Mouse (Mus musculus): ENCODE measurements around the gene Dap. TPM values are rescaled to one million over a fixed set of nuclear protein-coding genes. Genes with fewer than 3 reads are reported as not detected.

The Dap gene
- polyA plus RNA-seq, 1 experiment from 2014 or later = 107 TPM

GRCm38 (mm10) chr15:31285695-31286094, 61.6 kb downstream of the Dap start:
- Histone ChIP-seq H3K4me1 (ENCODE audit: control insufficient read depth, insufficient read depth, low read length) (0 out of 2 replicates have a peak, but pooled peaks cover 9% of the 10 kb centered on the region), H3K4me3 (ENCODE audit: low read depth, low read length) (no peak overlapping the region), H3K9ac (replicated peaks; ENCODE audit: low read depth, low read length) (no peak overlapping the region), H3K36me3 (ENCODE audit: control insufficient read depth, insufficient read depth, low read length) (no peaks in the 10 kb centered on the region), H3K27me3 (ENCODE audit: control insufficient read depth, insufficient read depth, low read length) (no peaks in the 10 kb centered on the region), H3K27ac (ENCODE audit: low read length) (no peak overlapping the region), H3K9me3 (ENCODE audit: control insufficient read depth, low read depth, low read length) (no peaks in the 10 kb centered on the region), H3K4me2 (replicated peaks; ENCODE audit: low read depth, low read length) (no peak overlapping the region)
- no peak for ATAC-seq (ENCODE audit: insufficient number of reproducible peaks, insufficient read depth, low FRiP score, low read depth)
- WGBS = 79% methylated on average over 3 of the region's 3 CpGs

GRCm38 (mm10) chr15:31292627-31293026, 68.5 kb downstream of the Dap start:
- peak; percentile 33; the same call in 1 of the 2 replicates for ATAC-seq (ENCODE audit: insufficient number of reproducible peaks, insufficient read depth, low FRiP score, low read depth)
- Histone ChIP-seq H3K36me3 (ENCODE audit: control insufficient read depth, insufficient read depth, low read length) (no peaks in the 10 kb centered on the region), H3K27me3 (ENCODE audit: control insufficient read depth, insufficient read depth, low read length) (peaks cover 8% of the 10 kb centered on the region; the same call in 1 of the 2 replicates), H3K4me2 (replicated peaks; ENCODE audit: low read depth, low read length) (no peak overlapping the region), H3K4me3 (ENCODE audit: low read depth, low read length) (no peak overlapping the region), H3K9me3 (ENCODE audit: control insufficient read depth, low read depth, low read length) (no peaks in the 10 kb centered on the region), H3K4me1 (ENCODE audit: control insufficient read depth, insufficient read depth, low read length) (peaks cover 9% of the 10 kb centered on the region; the same call in 1 of the 2 replicates), H3K27ac (ENCODE audit: low read length) (no peak overlapping the region), H3K9ac (replicated peaks; ENCODE audit: low read depth, low read length) (no peak overlapping the region)
- WGBS = 16% methylated on average over 3 of the region's 3 CpGs

GRCm38 (mm10) chr15:31294311-31294710, 70.2 kb downstream of the Dap start:
- peaks cover 8% of the 10 kb centered on the region for H3K27me3 ChIP-seq (ENCODE audit: control insufficient read depth, insufficient read depth, low read length)
- no peak overlapping the region for H3K9ac ChIP-seq (replicated peaks; ENCODE audit: low read depth, low read length)
- no peak overlapping the region for H3K4me2 ChIP-seq (replicated peaks; ENCODE audit: low read depth, low read length)
- no peaks in the 10 kb centered on the region for H3K36me3 ChIP-seq (ENCODE audit: control insufficient read depth, insufficient read depth, low read length)
- no peak overlapping the region for H3K27ac ChIP-seq (ENCODE audit: low read length)
- no peak for ATAC-seq (ENCODE audit: insufficient number of reproducible peaks, insufficient read depth, low FRiP score, low read depth)
- H3K4me3 ChIP-seq (ENCODE audit: low read depth, low read length) = no peak overlapping the region
- WGBS = 7% methylated on average over 2 of the region's 2 CpGs
- H3K9me3 ChIP-seq (ENCODE audit: control insufficient read depth, low read depth, low read length) = no peaks in the 10 kb centered on the region
- H3K4me1 ChIP-seq (ENCODE audit: control insufficient read depth, insufficient read depth, low read length) = peaks cover 9% of the 10 kb centered on the region; the same call in 1 of the 2 replicates

- Histone ChIP-seq H3K27ac (ENCODE audit: low read length) (no peak overlapping the region), H3K4me1 (ENCODE audit: control insufficient read depth, insufficient read depth, low read length) (peaks cover 9% of the 10 kb centered on the region; the same call in 1 of the 2 replicates), H3K4me2 (replicated peaks; ENCODE audit: low read depth, low read length) (peak overlapping the region; percentile 29), H3K36me3 (ENCODE audit: control insufficient read depth, insufficient read depth, low read length) (no peaks in the 10 kb centered on the region), H3K9ac (replicated peaks; ENCODE audit: low read depth, low read length) (no peak overlapping the region), H3K27me3 (ENCODE audit: control insufficient read depth, insufficient read depth, low read length) (peaks cover 8% of the 10 kb centered on the region), H3K9me3 (ENCODE audit: control insufficient read depth, low read depth, low read length) (no peaks in the 10 kb centered on the region), H3K4me3 (ENCODE audit: low read depth, low read length) (peak overlapping the region; percentile 15)
- WGBS = 9% methylated on average over 40 of the region's 40 CpGs
- ATAC-seq (ENCODE audit: insufficient number of reproducible peaks, insufficient read depth, low FRiP score, low read depth) = no peak
Measured at GRCm38 (mm10) chr15:31296882-31297776, 73.0 kb downstream of the Dap start.

GRCm38 (mm10) chr15:31297777-31298137, 73.6 kb downstream of the Dap start:
- H3K4me3 ChIP-seq (ENCODE audit: low read depth, low read length) = 0 out of 2 replicates have a peak overlapping the region, but pooled peaks have one; percentile 15
- no peaks in the 10 kb centered on the region for H3K9me3 ChIP-seq (ENCODE audit: control insufficient read depth, low read depth, low read length)
- peak overlapping the region; percentile 29 for H3K4me2 ChIP-seq (replicated peaks; ENCODE audit: low read depth, low read length)
- no peak for ATAC-seq (ENCODE audit: insufficient number of reproducible peaks, insufficient read depth, low FRiP score, low read depth)
- H3K27ac ChIP-seq (ENCODE audit: low read length) = no peak overlapping the region
- H3K4me1 ChIP-seq (ENCODE audit: control insufficient read depth, insufficient read depth, low read length) = peaks cover 12% of the 10 kb centered on the region; the same call in 1 of the 2 replicates
- H3K27me3 ChIP-seq (ENCODE audit: control insufficient read depth, insufficient read depth, low read length) = peaks cover 8% of the 10 kb centered on the region
- WGBS = 15% methylated on average over 13 of the region's 13 CpGs
- no peaks in the 10 kb centered on the region for H3K36me3 ChIP-seq (ENCODE audit: control insufficient read depth, insufficient read depth, low read length)
- H3K9ac ChIP-seq (replicated peaks; ENCODE audit: low read depth, low read length) = no peak overlapping the region

- no peak for ATAC-seq (ENCODE audit: insufficient number of reproducible peaks, insufficient read depth, low FRiP score, low read depth)
- Histone ChIP-seq H3K9ac (replicated peaks; ENCODE audit: low read depth, low read length) (no peak overlapping the region), H3K36me3 (ENCODE audit: control insufficient read depth, insufficient read depth, low read length) (no peaks in the 10 kb centered on the region), H3K27ac (ENCODE audit: low read length) (no peak overlapping the region), H3K9me3 (ENCODE audit: control insufficient read depth, low read depth, low read length) (no peaks in the 10 kb centered on the region), H3K4me1 (ENCODE audit: control insufficient read depth, insufficient read depth, low read length) (peaks cover 9% of the 10 kb centered on the region; the same call in 1 of the 2 replicates), H3K4me3 (ENCODE audit: low read depth, low read length) (no peak overlapping the region), H3K27me3 (ENCODE audit: control insufficient read depth, insufficient read depth, low read length) (peaks cover 8% of the 10 kb centered on the region), H3K4me2 (replicated peaks; ENCODE audit: low read depth, low read length) (no peak overlapping the region)
- 64% methylated on average over 6 of the region's 6 CpGs for WGBS
Measured at GRCm38 (mm10) chr15:31299258-31299917, 75.3 kb downstream of the Dap start.

GRCm38 (mm10) chr15:31302293-31302990, 78.3 kb downstream of the Dap start:
- 0 out of 2 replicates have a peak, but pooled peaks cover 3% of the 10 kb centered on the region for H3K4me1 ChIP-seq (ENCODE audit: control insufficient read depth, insufficient read depth, low read length)
- no peak overlapping the region for H3K4me3 ChIP-seq (ENCODE audit: low read depth, low read length)
- H3K27ac ChIP-seq (ENCODE audit: low read length) = no peak overlapping the region
- no peak overlapping the region for H3K4me2 ChIP-seq (replicated peaks; ENCODE audit: low read depth, low read length)
- H3K36me3 ChIP-seq (ENCODE audit: control insufficient read depth, insufficient read depth, low read length) = no peaks in the 10 kb centered on the region
- H3K27me3 ChIP-seq (ENCODE audit: control insufficient read depth, insufficient read depth, low read length) = peaks cover under 1% of the 10 kb centered on the region; the same call in 1 of the 2 replicates
- H3K9ac ChIP-seq (replicated peaks; ENCODE audit: low read depth, low read length) = no peak overlapping the region
- no peak for ATAC-seq (ENCODE audit: insufficient number of reproducible peaks, insufficient read depth, low FRiP score, low read depth)
- 30% methylated on average over 12 of the region's 12 CpGs for WGBS
- H3K9me3 ChIP-seq (ENCODE audit: control insufficient read depth, low read depth, low read length) = no peaks in the 10 kb centered on the region

GRCm38 (mm10) chr15:31304302-31304701, 80.2 kb downstream of the Dap start:
- Histone ChIP-seq H3K9ac (replicated peaks; ENCODE audit: low read depth, low read length) (no peak overlapping the region), H3K9me3 (ENCODE audit: control insufficient read depth, low read depth, low read length) (no peaks in the 10 kb centered on the region), H3K27me3 (ENCODE audit: control insufficient read depth, insufficient read depth, low read length) (no peaks in the 10 kb centered on the region), H3K27ac (ENCODE audit: low read length) (no peak overlapping the region), H3K4me3 (ENCODE audit: low read depth, low read length) (no peak overlapping the region), H3K4me1 (ENCODE audit: control insufficient read depth, insufficient read depth, low read length) (0 out of 2 replicates have a peak, but pooled peaks cover 3% of the 10 kb centered on the region), H3K36me3 (ENCODE audit: control insufficient read depth, insufficient read depth, low read length) (no peaks in the 10 kb centered on the region), H3K4me2 (replicated peaks; ENCODE audit: low read depth, low read length) (no peak overlapping the region)
- WGBS = 82% methylated on average over 3 of the region's 3 CpGs
- ATAC-seq (ENCODE audit: insufficient number of reproducible peaks, insufficient read depth, low FRiP score, low read depth) = no peak
